Mouse (Mus musculus) lung, adult 2 months (tissue): ENCODE results near the gene Angptl8.

Experiments
- CTCF ChIP-seq: fragments of 200-500 bp; IDR thresholded peaks from 2 replicates; pipeline ENCODE4 v1.5.1; 2011; ENCODE audit warnings: mild to moderate bottlenecking, low read length, control low read depth; ENCODE audit not compliant: insufficient read depth
- POLR2A ChIP-seq: fragments of 200-500 bp; IDR thresholded peaks from 2 replicates; pipeline ENCODE4 v1.6.1; 2011; ENCODE audit warnings: low read depth, mild to moderate bottlenecking, control low read depth, low read length, borderline replicate concordance; ENCODE audit errors: extremely low read depth

- TF ChIP-seq POLR2A (no peak), CTCF (no peak)
Measured at GRCm38 (mm10) chr9:21811170-21811569, 24.1 kb upstream of the Angptl8 start.
